Mouse (Mus musculus) left cerebral cortex, postnatal 4 days (tissue): ENCODE results near the gene Ndufs8. TPM values are rescaled to one million over a fixed set of nuclear protein-coding genes. Genes with fewer than 3 reads are reported as not detected.
A peak's percentile ranks its signal among the peaks of the same experiment; 100 is the strongest.

Source experiments
- DNase-seq: peaks from one replicate; pipeline ENCODE4 v3.0.0-alpha.2; 2022
- intact Hi-C: fragments of 180-260 bp; cut with DNase I; formaldehyde crosslinking; loops from one replicate; pipeline ENCODE4 v1.15.1; 2025
- total RNA-seq, 2 experiments: library from RNA; stranded (reverse); gene quantifications; 2 replicates each; pipeline ENCODE4 v1.2.3; 2021

The Ndufs8 gene
- total RNA-seq, 2 experiments from 2014 or later, result 94.0 to 102 TPM

DNA sequence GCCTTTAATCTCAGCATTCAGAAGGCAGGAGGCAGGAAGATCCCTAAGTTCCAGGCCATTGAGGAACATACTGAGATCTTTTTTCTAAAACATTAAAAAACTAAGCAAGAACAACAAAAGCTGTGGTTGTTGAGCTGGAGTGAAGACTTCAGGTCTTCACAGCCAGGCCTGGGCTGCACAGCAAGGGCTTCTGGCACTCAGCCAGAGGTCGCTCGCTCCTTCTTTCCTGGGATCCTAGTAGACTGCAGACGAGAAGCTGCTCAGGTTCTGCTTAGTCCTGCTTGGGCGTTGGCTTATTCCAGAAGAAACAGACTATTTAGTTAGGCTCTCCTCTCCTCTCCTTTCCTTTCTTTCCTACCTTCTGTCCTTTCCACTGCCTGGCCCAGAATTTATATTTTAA lies 40.2 kb downstream of the Ndufs8 start:
- DNase-seq, result peak; percentile 48
- intact Hi-C loops, result no loop called here

DNA sequence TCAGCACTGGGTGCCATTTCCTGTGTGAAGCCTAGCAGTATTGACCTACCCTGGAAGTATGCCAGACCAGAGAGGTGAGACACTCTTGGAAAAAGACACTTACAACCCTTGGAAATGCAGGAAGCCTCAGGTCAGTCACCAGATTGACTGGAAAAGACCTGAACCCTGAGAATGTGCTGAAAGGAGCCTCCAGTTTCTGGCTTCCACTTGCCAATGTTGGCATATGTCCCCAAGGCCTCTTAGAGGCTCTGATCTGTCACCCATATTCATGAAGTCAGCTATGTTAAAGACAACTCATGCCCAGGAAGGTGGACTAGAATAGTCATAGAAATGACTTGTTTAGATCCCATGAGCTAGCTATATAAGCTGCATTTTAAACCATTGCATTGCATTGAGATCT lies 41.1 kb downstream of the Ndufs8 start:
- intact Hi-C loops, result no loop called here

DNA sequence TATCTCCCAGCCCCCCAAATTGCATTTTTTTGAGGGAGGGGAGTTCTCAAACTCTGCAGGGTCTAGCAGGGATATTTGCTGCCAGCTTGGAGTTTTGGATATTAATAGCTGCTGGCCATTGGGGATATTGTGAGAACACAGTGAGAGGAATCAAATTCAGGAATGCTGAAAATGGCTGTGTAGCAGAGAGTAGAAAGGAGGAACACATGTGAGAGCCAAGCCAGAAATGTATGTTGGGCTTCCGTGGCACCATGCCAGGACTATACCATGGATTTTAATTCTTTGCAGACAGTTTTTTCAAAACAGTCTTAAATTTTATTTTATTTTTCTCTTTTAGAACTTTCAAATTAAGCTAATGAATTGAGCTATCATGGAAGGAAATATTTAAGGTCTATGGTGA lies 44.3 kb downstream of the Ndufs8 start:
- DNase-seq, result no peak
- intact Hi-C loops, result no loop called here

More for the DNA sequence above, 41.1 kb downstream of the Ndufs8 start:
- no peak for DNase-seq

DNA sequence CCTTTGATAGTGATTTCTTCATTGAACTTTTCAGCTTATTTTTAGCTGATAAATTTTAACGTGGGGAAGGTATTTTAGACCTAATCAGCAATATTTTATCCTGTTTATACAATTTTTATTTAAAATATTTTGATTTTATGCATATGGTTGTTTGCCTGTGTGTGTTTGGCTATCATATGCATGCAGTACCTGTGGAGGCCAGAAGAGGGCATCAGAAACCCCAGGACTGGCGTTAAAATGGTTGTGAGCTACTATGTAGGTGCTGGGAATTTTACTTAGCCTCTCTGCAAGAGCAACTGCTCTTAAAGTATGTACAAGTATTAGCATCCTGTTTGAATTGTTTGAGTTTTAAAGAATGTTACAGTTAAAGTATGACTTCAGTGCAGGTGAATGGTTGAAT lies 47.6 kb downstream of the Ndufs8 start:
- intact Hi-C loops, result no loop called here
- DNase-seq, result no peak

DNA sequence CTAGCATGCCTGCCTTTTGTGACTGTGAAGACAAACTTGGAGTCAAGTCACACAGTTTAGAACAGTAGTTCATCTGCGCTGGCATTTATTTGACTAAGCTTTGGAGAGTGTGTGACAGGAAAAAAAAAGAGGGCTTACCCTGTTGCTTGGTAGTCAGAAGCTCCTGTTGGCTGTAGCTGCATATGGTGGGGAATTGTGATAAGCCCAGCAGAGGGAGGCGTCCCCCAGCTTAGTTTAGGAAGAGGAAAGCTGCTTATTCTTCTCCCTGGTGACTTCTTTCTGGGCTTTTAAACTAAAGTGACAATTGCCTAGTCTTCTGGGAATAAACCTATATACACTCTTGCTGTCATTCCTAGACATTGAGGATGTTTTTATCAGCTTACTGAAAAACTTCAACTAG lies 49.9 kb downstream of the Ndufs8 start:
- no peak for DNase-seq
- intact Hi-C loops, result no loop called here

Other genes starting within 250 kb of the Ndufs8 start
- gene Lrp5, start 226.2 kb downstream of the Ndufs8 start, total RNA-seq, result 10 to 100 TPM; 11.9 to 13.2 TPM
- gene 1810055G02Rik, start 204.5 kb downstream of the Ndufs8 start, total RNA-seq, result 10 to 100 TPM; 38.8 to 40.6 TPM
- 10 to 100 TPM; 89.1 to 90.7 TPM for gene Kmt5b, start 145.4 kb downstream of the Ndufs8 start, total RNA-seq
- 100 to 1,000 TPM in 1 of 2 experiments, 10 to 100 TPM in 1; 88.7 to 104 TPM for gene Chka, start 61.0 kb downstream of the Ndufs8 start, total RNA-seq
- 10 to 100 TPM; 24.0 to 27.9 TPM for gene Tcirg1, start 5.6 kb downstream of the Ndufs8 start, total RNA-seq
- 1 to 10 TPM; 1.5 to 1.9 TPM for gene Aldh3b1, start 17.0 kb upstream of the Ndufs8 start, total RNA-seq
- 1 to 10 TPM; 6.4 to 8.9 TPM for gene Unc93b1, start 22.4 kb upstream of the Ndufs8 start, total RNA-seq
- gene Aldh3b3, start 45.9 kb upstream of the Ndufs8 start, total RNA-seq, result not detected
- gene Aldh3b2, start 59.6 kb upstream of the Ndufs8 start, total RNA-seq, result under 1 TPM; 0.40 to 0.64 TPM
- gene Acy3, start 73.8 kb upstream of the Ndufs8 start, total RNA-seq, result 1 to 10 TPM; 1.4 to 1.6 TPM
- gene Tbx10, start 80.0 kb upstream of the Ndufs8 start, total RNA-seq, result not detected
- gene Nudt8, start 87.8 kb upstream of the Ndufs8 start, total RNA-seq, result 10 to 100 TPM; 14.6 to 14.8 TPM
- gene Gm49405, start 87.9 kb upstream of the Ndufs8 start, total RNA-seq, result 1 to 10 TPM; 4.1 to 4.8 TPM
- 1 to 10 TPM; 8.3 to 9.4 TPM for gene Doc2g, start 90.5 kb upstream of the Ndufs8 start, total RNA-seq
- 100 to 1,000 TPM; 185 to 196 TPM for gene Ndufv1, start 100.0 kb upstream of the Ndufs8 start, total RNA-seq
- 100 to 1,000 TPM; 288 to 297 TPM for gene Gstp1, start 125.2 kb upstream of the Ndufs8 start, total RNA-seq
- gene Gstp2, start 133.2 kb upstream of the Ndufs8 start, total RNA-seq, result 10 to 100 TPM; 27.2 to 31.6 TPM
- gene Gstp3, start 146.8 kb upstream of the Ndufs8 start, total RNA-seq, result not detected
- gene Cabp2, start 168.8 kb upstream of the Ndufs8 start, total RNA-seq, result not detected
- gene Cdk2ap2, start 184.4 kb upstream of the Ndufs8 start, total RNA-seq, result 10 to 100 TPM; 27.5 to 28.3 TPM
- gene Pitpnm1, start 187.2 kb upstream of the Ndufs8 start, total RNA-seq, result 100 to 1,000 TPM; 185 to 187 TPM
- gene Aip, start 213.1 kb upstream of the Ndufs8 start, total RNA-seq, result 10 to 100 TPM; 54.8 to 64.8 TPM
- gene Gpr152, start 227.0 kb upstream of the Ndufs8 start, total RNA-seq, result not detected
- not detected for gene Cabp4, start 231.3 kb upstream of the Ndufs8 start, total RNA-seq
- 100 to 1,000 TPM in 1 of 2 experiments, 10 to 100 TPM in 1; 92.6 to 107 TPM for gene Coro1b, start 235.8 kb upstream of the Ndufs8 start, total RNA-seq
- 1 to 10 TPM; 1.2 to 1.6 TPM for gene Ptprcap, start 240.8 kb upstream of the Ndufs8 start, total RNA-seq